In the genomic region with DNA sequence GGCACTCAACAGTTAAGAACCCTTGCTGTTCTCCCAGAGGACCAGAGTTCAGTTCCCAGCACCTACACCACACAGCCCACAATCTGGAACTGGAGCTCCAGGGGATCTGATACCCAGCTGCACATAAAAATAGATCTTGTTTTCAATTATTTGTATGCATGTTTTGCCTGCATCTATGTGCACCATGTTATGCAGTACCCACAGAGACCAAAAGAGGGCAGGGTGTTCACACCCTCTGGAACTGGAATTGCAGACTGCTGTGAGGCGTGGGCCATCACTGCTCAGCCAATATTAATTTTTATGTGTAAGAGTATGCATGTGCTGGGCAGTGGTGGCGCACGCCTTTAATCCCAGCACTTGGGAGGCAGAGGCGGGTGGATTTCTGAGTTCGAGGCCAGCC, we compare ENCODE assay signal across 8 mouse cellular contexts. TPM values are rescaled to one million over a fixed set of nuclear protein-coding genes. Genes with fewer than 3 reads are reported as not detected.
DNase-seq lines count a peak whose midpoint lies in the region; TF ChIP-seq lines count a peak whose summit lies in the region.
"Had no signal": no experiment of that assay in that cellular context is flagged by ENCODE, and none has a peak within 500 bp of the region (broad histone marks: within the 10 kb centered on the region; RNA-seq: fewer than 3 reads in every experiment).

No protein-coding gene starts in this region.

- peak; percentile 51 for TF ChIP-seq CTCF in left cerebral cortex, adult 2 months (IDR thresholded peaks at IDR 0.05)

- intact Hi-C loops in left cerebral cortex, adult 2 months (cut with DNase I): no loop called here

- DNase-seq in left cerebral cortex, adult 2 months (ENCODE audit: extremely low spot score in 1 of 2, low spot score in 2 of 2): no peak
- no peak for DNase-seq in left cerebral cortex, adult 18-20 months (ENCODE audit: low spot score in 2 of 2)
- DNase-seq in adrenal gland, postnatal 25 days: peak; percentile 32
- DNase-seq in kidney, postnatal 14 days: peak; percentile 58
- DNase-seq in retina, embryonic 14.5 days (ENCODE audit: low spot score): peak; percentile 64
- no peak for DNase-seq in gastrocnemius, postnatal 10 days
- DNase-seq in frontal cortex, adult 2 months (ENCODE audit: extremely low spot score in 1 of 2, low spot score in 1 of 2): no peak

- no peak overlapping the region for H3K27ac ChIP-seq in left cerebral cortex, adult 2 months
- H3K27ac ChIP-seq: neural tube, embryonic 13.5 days had no signal

- H3K4me3 ChIP-seq in left cerebral cortex, adult 2 months: no peak overlapping the region
- H3K4me3 ChIP-seq: neural tube, embryonic 13.5 days had no signal

RNA-seq across cellular contexts. Expression of a gene that starts 4.6 kb away (rescaled TPM):
- 10 to 100 TPM; 78.0 to 79.1 TPM for total RNA-seq in left cerebral cortex, adult 2 months (2021)
- total RNA-seq in left cerebral cortex, adult 18-20 months (2021): 10 to 100 TPM; 76.0 to 84.0 TPM
- 35.1 and 36.5 TPM in 2 replicates for total RNA-seq in adrenal gland, postnatal 25 days (2021)
- total RNA-seq in gastrocnemius, postnatal 10 days (2021): 10 to 100 TPM; 14.9 to 15.6 TPM
- 53.1 and 58.6 TPM in 2 replicates for polyA plus RNA-seq in frontal cortex, adult 2 months (2012; rRNA removed)

RNA-seq across cellular contexts. Expression of a gene that starts 4.8 kb away (rescaled TPM):
- 10 to 100 TPM; 54.9 to 57.3 TPM for total RNA-seq in left cerebral cortex, adult 2 months (2021)
- 10 to 100 TPM; 57.9 to 58.9 TPM for total RNA-seq in left cerebral cortex, adult 18-20 months (2021)
- 68.4 and 71.6 TPM in 2 replicates for total RNA-seq in adrenal gland, postnatal 25 days (2021)
- total RNA-seq in gastrocnemius, postnatal 10 days (2021): 10 to 100 TPM; 16.8 to 18.3 TPM
- 104 and 107 TPM in 2 replicates for polyA plus RNA-seq in frontal cortex, adult 2 months (2012; rRNA removed)

RNA-seq across cellular contexts. Expression of a gene that starts 40.7 kb away (rescaled TPM):
- under 1 TPM; 0.56 to 0.70 TPM for total RNA-seq in left cerebral cortex, adult 2 months (2021)
- 1 to 10 TPM; 1.1 to 1.2 TPM for total RNA-seq in left cerebral cortex, adult 18-20 months (2021)
- total RNA-seq in adrenal gland, postnatal 25 days (2021): 12.8 and 13.0 TPM in 2 replicates
- 1 to 10 TPM; 3.9 to 5.7 TPM for total RNA-seq in gastrocnemius, postnatal 10 days (2021)
- 2.3 and 3.0 TPM in 2 replicates for polyA plus RNA-seq in frontal cortex, adult 2 months (2012; rRNA removed)

Comparison
In these comparisons a context has a peak if more than half of its experiments do, and no peak if none do; other contexts are left out.
1. DNase-seq: peak in adrenal gland, postnatal 25 days (single experiment), kidney, postnatal 14 days (single experiment) and retina, embryonic 14.5 days (single experiment); none in left cerebral cortex, adult 2 months (0 of 2), left cerebral cortex, adult 18-20 months (0 of 2), gastrocnemius, postnatal 10 days (single experiment) and frontal cortex, adult 2 months (0 of 2).